Mouse (Mus musculus) Patski (cell line): ENCODE data around the gene Trim43a. TPM values are rescaled to one million over a fixed set of nuclear protein-coding genes. Genes with fewer than 3 reads are reported as not detected.
"Not testable (repeated sequence)": the region's sequence is repeated elsewhere in the genome, so short reads cannot be mapped to it uniquely, and the experiment has no call there.

Experiments
- ATAC-seq: fragments of 100-300 bp; one replicate; pipeline ENCODE4 v1.8.0; 2021
- CTCF ChIA-PET: fragments of 350-600 bp; sonication (Branson Sonifier 250); formaldehyde crosslinking; loops from one replicate; lab custom pipeline; 2022; ENCODE audit warnings: inconsistent platforms; lab: Charles Lee
- POLR2A ChIA-PET: fragments of 350-600 bp; sonication (Branson Sonifier 250); formaldehyde crosslinking; loops from one replicate; lab custom pipeline; 2022; ENCODE audit warnings: antibody characterized with exemption, inconsistent platforms; lab: Charles Lee
- DNase-seq: peaks from one replicate; pipeline ENCODE4 v3.0.0-alpha.2; 2011; ENCODE audit warnings: low read depth, low spot score
- H3K27me3 ChIP-seq: fragments of 371-371 bp; one replicate; pipeline ENCODE4 v1.5.1; 2021
- CTCF ChIP-seq: fragments of 100-300 bp; IDR thresholded peaks from one replicate; pipeline ENCODE4 v1.5.1; 2021
- in situ Hi-C: fragments of 300-500 bp; cut with MboI; formaldehyde crosslinking; loops from 3 replicates; pipeline ENCODE4 v1.11.1; 2018; ENCODE audit warnings: low pct_unique_long_range_greater_than_20kb, mixed read lengths
- polyA plus RNA-seq: library from polyadenylated mRNA; unstranded; gene quantifications from one replicate; pipeline ENCODE4 v1.2.3, GENCODE M21; 2021

Gene Trim43a
- polyA plus RNA-seq, 1 experiment from 2014 or later: not detected

- ChIA-PET POLR2A (interaction anchor here (1.4 kb wide), 1 partner anchor 14 kb away, joined by 3 read pairs; no protein-coding TSS in a partner anchor), CTCF (interaction anchor here (1.4 kb wide), 1 partner anchor 15 kb away, joined by 3 read pairs; no protein-coding TSS in a partner anchor)
- DNase-seq (no peak), ATAC-seq (no peak)
- no peak for TF ChIP-seq CTCF
- in situ Hi-C loops: loop anchor here (10.0 to 25.0 kb wide), 2 partner anchors 164 to 1124 kb away; partner anchors contain the start of gene Mthfsl
- no peaks in the 10 kb centered on the region for H3K27me3 ChIP-seq
These were observed 32.1 kb upstream of the Trim43a start for GRCm38 (mm10) chr9:88548614-88548945.

GRCm38 (mm10) chr9:88553071-88553470 is 27.6 kb upstream of the Trim43a start:
- ATAC-seq (no peak), DNase-seq (no peak)
- TF ChIP-seq CTCF: no peak
- POLR2A ChIA-PET: interaction anchor here (0.6 kb wide), 1 partner anchor 1818 kb away, joined by 4 read pairs; no protein-coding TSS in a partner anchor
- no peaks in the 10 kb centered on the region for H3K27me3 ChIP-seq
- in situ Hi-C loops: no loop called here
- CTCF ChIA-PET: interaction anchor here (1.5 kb wide), 1 partner anchor 10 kb away, joined by 3 read pairs; no protein-coding TSS in a partner anchor

DNA sequence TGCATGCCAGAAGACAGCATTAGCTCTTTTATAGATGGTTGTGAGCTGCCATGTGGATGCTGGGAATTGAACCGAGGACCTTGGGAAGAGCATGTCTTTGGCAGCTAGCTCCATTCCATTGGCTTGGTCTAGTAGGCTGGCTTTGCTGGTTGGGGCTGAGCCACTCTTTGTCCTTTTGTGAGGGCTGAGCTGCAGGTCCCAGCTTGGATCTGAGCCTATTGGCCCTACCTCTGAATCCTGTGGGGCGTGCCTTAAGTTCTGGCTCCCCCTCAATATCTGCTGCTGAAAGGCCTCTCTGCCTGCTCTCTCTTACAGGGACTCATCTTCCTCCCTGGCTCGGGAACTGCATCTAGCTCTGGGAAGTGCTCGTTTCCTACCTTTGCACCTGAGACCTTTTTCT is 22.5 kb upstream of the Trim43a start:
- no peak for ATAC-seq
- no peak for TF ChIP-seq CTCF
- CTCF ChIA-PET: no interaction called here
- no peak for DNase-seq
- POLR2A ChIA-PET: no interaction called here
- in situ Hi-C loops: no loop called here
- no peaks in the 10 kb centered on the region for H3K27me3 ChIP-seq

DNA sequence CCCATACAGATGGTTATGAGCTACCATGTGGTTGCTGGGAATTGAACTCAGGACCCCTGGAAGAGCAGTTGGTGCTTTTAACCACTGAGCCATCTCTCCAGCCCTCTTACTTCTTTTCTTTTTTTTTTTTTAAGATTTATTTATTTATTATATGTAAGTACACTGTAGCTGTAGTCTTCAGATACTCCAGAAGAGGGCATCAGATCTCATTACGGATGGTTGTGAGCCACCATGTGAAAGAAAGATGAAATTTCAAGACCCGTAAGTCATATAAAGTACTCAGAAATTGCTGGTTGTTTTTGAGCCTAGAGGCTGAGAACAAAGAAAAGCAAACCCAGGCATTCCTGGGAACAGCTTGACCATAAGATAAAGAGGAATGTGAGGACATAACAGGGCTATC is 19.2 kb upstream of the Trim43a start:
- peak; percentile 21 for TF ChIP-seq CTCF
- DNase-seq, ATAC-seq, POLR2A ChIA-PET, in situ Hi-C loops, H3K27me3 ChIP-seq, CTCF ChIA-PET: not testable (repeated sequence)

DNA sequence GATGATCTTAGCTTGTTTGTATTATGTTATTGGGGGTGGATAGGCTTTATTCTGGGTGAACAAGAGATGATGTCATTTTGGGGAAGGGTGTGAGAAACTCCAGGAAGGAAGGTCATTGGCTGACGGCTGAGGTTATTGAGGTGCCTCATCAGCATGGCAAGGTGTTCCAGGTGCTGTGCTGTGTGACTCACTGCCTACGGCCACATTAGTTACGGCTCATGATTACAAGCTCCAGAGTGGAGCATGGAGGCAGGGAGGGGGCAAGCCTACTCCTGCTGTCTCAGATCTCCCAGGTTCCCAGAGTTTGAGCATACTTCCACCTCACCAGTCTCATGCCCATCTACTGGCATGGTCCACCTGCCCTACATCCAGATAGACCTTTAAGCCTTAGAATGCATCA is 10.2 kb upstream of the Trim43a start:
- H3K27me3 ChIP-seq, ATAC-seq: not testable (repeated sequence)

DNA sequence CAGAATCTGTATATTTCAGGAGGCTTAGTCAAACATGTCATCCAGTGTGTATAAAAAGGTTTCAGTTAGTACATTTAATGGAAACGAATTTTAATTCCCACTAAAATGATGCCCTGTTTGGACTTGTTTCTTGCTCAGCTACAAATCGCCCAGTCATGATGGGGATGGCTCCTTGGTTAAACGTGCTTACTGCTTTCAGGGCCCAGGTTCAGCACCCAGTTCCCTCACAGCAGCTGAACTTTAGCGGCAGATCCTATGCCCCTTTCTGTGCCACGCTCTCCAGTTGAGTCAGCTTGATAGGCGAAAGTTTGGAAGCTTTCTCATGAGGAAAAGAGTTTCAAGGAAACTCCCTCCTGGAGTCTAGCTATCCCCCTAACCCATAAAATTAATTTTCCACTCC is 13.0 kb downstream of the Trim43a start:
- H3K27me3 ChIP-seq, ATAC-seq, CTCF ChIA-PET, POLR2A ChIA-PET, in situ Hi-C loops, DNase-seq: not testable (repeated sequence)

More for the DNA sequence above, 10.2 kb upstream of the Trim43a start:
- CTCF ChIA-PET, DNase-seq, POLR2A ChIA-PET, in situ Hi-C loops: not testable (repeated sequence)

GRCm38 (mm10) chr9:88599206-88600162 is 18.8 kb downstream of the Trim43a start:
- POLR2A ChIA-PET, in situ Hi-C loops, CTCF ChIA-PET, H3K27me3 ChIP-seq: not testable (repeated sequence)
- ATAC-seq (peak; percentile 98), DNase-seq (peak; percentile 13)

- POLR2A ChIA-PET, H3K27me3 ChIP-seq, in situ Hi-C loops, CTCF ChIA-PET, DNase-seq, ATAC-seq: not testable (repeated sequence)
These were observed 45.3 kb downstream of the Trim43a start for GRCm38 (mm10) chr9:88625803-88626514.

- H3K27me3 ChIP-seq, POLR2A ChIA-PET, CTCF ChIA-PET, DNase-seq, in situ Hi-C loops, ATAC-seq: not testable (repeated sequence)
These were observed 57.4 kb downstream of the Trim43a start for GRCm38 (mm10) chr9:88638125-88638524.

Other genes starting within 250 kb of the Trim43a start
- 41.9 TPM for gene Snx14, start 141.9 kb upstream of the Trim43a start, polyA plus RNA-seq
- 0.13 TPM for gene Gm20537, start 124.3 kb upstream of the Trim43a start, polyA plus RNA-seq
- gene Syncrip, start 98.3 kb upstream of the Trim43a start, polyA plus RNA-seq: 101 TPM
- gene Zfp949, start 32.9 kb upstream of the Trim43a start, polyA plus RNA-seq: 12.5 TPM
- gene Mthfsl, start 139.4 kb downstream of the Trim43a start, polyA plus RNA-seq: 21.5 TPM
- gene Bcl2a1d, start 151.0 kb downstream of the Trim43a start, polyA plus RNA-seq: 0.09 TPM